Comparison of ENCODE assay signal across 8 mouse cellular contexts in the genomic region with DNA sequence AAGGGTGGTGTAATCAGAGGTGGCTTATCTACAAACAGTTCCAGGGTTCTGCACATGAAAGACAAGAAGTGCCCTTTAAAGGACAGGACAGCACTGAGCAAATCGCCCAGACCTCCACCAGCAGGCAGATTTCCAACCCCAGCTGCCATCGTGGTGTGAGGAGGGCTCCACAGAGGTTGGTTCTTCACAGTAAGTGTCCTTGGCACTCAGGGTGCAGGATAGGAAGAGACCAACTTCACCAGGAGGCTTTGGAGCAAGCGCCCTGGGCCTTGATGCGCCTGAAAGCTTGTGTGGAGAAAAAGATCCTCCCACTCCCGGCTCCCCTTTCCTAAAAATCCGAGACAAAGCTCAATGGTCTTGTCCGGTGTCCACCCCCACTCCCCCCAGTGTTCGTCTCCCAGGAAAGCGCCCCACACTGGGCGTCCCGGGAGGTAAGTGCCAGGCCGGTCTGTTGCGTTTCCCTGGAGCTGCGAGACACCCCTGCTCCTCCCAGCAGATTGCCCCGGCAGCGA. TPM values are rescaled to one million over a fixed set of nuclear protein-coding genes. Genes with fewer than 3 reads are reported as not detected.
DNase-seq lines count a peak whose midpoint lies in the region; ATAC-seq and TF ChIP-seq lines count a peak whose summit lies in the region.

No protein-coding gene starts in this region.

- peak; percentile 23; the same call in 1 of the 2 replicates for ATAC-seq in forebrain, embryonic 15.5 days (replicated peaks)
- ATAC-seq in hindbrain, embryonic 16.5 days: peak; percentile 85
- ATAC-seq in stomach, embryonic 15.5 days (ENCODE audit: insufficient read depth, low FRiP score, low read depth): peak; percentile 69; the same call in 1 of the 2 replicates

- DNase-seq in right cerebral cortex, postnatal 4 days: peak; percentile 15
- DNase-seq in right cerebral cortex, postnatal 14 days: no peak
- peak; percentile 76 for DNase-seq in lung, postnatal 10 days
- DNase-seq in cerebellum, adult 2 months: no peak
- no peak for DNase-seq in gastrocnemius, postnatal 10 days

- peaks cover 9% of the 10 kb centered on the region; the same call in 1 of the 2 replicates for H3K4me1 ChIP-seq in forebrain, embryonic 15.5 days
- H3K4me1 ChIP-seq in hindbrain, embryonic 16.5 days (ENCODE audit: control insufficient read depth, insufficient read depth, low read depth, low read length): peaks cover 2% of the 10 kb centered on the region; the same call in 1 of the 2 replicates
- H3K4me1 ChIP-seq in stomach, embryonic 15.5 days: no peaks in the 10 kb centered on the region
- H3K4me1 ChIP-seq in cerebellum, adult 2 months (ENCODE audit: control insufficient read depth, insufficient read depth, low read length): no peaks in the 10 kb centered on the region

- H3K4me2 ChIP-seq in forebrain, embryonic 15.5 days (replicated peaks): peak overlapping the region; percentile 75
- peak overlapping the region; percentile 96 for H3K4me2 ChIP-seq in hindbrain, embryonic 16.5 days (ENCODE audit: low read length)
- H3K4me2 ChIP-seq in stomach, embryonic 15.5 days: peak overlapping the region; percentile 70

- TF ChIP-seq CTCF in cerebellum, adult 2 months (IDR thresholded peaks at IDR 0.05; ENCODE audit: borderline replicate concordance, insufficient read depth, low read depth, low read length): no peak

- H3K9ac ChIP-seq in forebrain, embryonic 15.5 days (replicated peaks): peak overlapping the region; percentile 36
- H3K9ac ChIP-seq in hindbrain, embryonic 16.5 days (ENCODE audit: low read depth, low read length): peak overlapping the region; percentile 68
- H3K9ac ChIP-seq in stomach, embryonic 15.5 days: peak overlapping the region; percentile 53; the same call in 1 of the 2 replicates

- TF ChIP-seq POLR2A in cerebellum, adult 2 months (IDR thresholded peaks at IDR 0.05; ENCODE audit: borderline replicate concordance, insufficient read depth, low read length): no peak

- H3K27ac ChIP-seq in forebrain, embryonic 15.5 days (replicated peaks): 0 out of 2 replicates have a peak overlapping the region, but pooled peaks have one; percentile 20
- H3K27ac ChIP-seq in hindbrain, embryonic 16.5 days (ENCODE audit: low read depth, low read length): peak overlapping the region; percentile 73
- peak overlapping the region; percentile 96 for H3K27ac ChIP-seq in stomach, embryonic 15.5 days
- no peak overlapping the region for H3K27ac ChIP-seq in cerebellum, adult 2 months (ENCODE audit: insufficient read depth, low read length)

- no peaks in the 10 kb centered on the region for H3K9me3 ChIP-seq in forebrain, embryonic 15.5 days
- H3K9me3 ChIP-seq in hindbrain, embryonic 16.5 days (ENCODE audit: control insufficient read depth, low read length): no peaks in the 10 kb centered on the region
- no peaks in the 10 kb centered on the region for H3K9me3 ChIP-seq in stomach, embryonic 15.5 days

- H3K4me3 ChIP-seq in forebrain, embryonic 15.5 days: peak overlapping the region; percentile 41
- peak overlapping the region; percentile 53 for H3K4me3 ChIP-seq in hindbrain, embryonic 16.5 days (ENCODE audit: low read length)
- H3K4me3 ChIP-seq in stomach, embryonic 15.5 days (replicated peaks): peak overlapping the region; percentile 61
- H3K4me3 ChIP-seq in cerebellum, adult 2 months (replicated peaks; ENCODE audit: insufficient read depth, low read depth, low read length): no peak overlapping the region

- H3K36me3 ChIP-seq in forebrain, embryonic 15.5 days: no peaks in the 10 kb centered on the region
- H3K36me3 ChIP-seq in hindbrain, embryonic 16.5 days (ENCODE audit: control insufficient read depth, insufficient read depth, low read length): no peaks in the 10 kb centered on the region
- H3K36me3 ChIP-seq in stomach, embryonic 15.5 days: no peaks in the 10 kb centered on the region

- no peaks in the 10 kb centered on the region for H3K27me3 ChIP-seq in forebrain, embryonic 15.5 days
- H3K27me3 ChIP-seq in hindbrain, embryonic 16.5 days (replicated peaks; ENCODE audit: control insufficient read depth, insufficient read depth, low read length): no peaks in the 10 kb centered on the region
- no peaks in the 10 kb centered on the region for H3K27me3 ChIP-seq in stomach, embryonic 15.5 days (replicated peaks)
- no peaks in the 10 kb centered on the region for H3K27me3 ChIP-seq in cerebellum, adult 2 months (ENCODE audit: control insufficient read depth, insufficient read depth, low read length)

- WGBS in forebrain, embryonic 15.5 days: under 1% methylated on average over 16 of the region's 16 CpGs
- WGBS in hindbrain, embryonic 16.5 days: 2% methylated on average over 16 of the region's 16 CpGs
- WGBS in stomach, embryonic 15.5 days: under 1% methylated on average over 16 of the region's 16 CpGs
- WGBS in cerebellum, adult 2 months: 3% methylated on average over 16 of the region's 16 CpGs

RNA-seq across cellular contexts. Expression of gene Ednra, which starts 0.7 kb away (rescaled TPM):
- 4.0 and 4.2 TPM in 2 replicates for polyA plus RNA-seq in forebrain, embryonic 15.5 days (2015; fragmentation: Nextera tagmentation; extraction: Ambion mirVana)
- polyA plus RNA-seq in hindbrain, embryonic 16.5 days (2015; fragmentation: Nextera tagmentation; extraction: Ambion mirVana): 5.9 and 8.7 TPM in 2 replicates
- 21.6 and 27.9 TPM in 2 replicates for polyA plus RNA-seq in stomach, embryonic 15.5 days (2015; fragmentation: Nextera tagmentation; extraction: Ambion mirVana)
- polyA plus RNA-seq in cerebellum, adult 2 months (2012; rRNA removed): 3.7 and 4.2 TPM in 2 replicates
- total RNA-seq in gastrocnemius, postnatal 10 days (2021): 10 to 100 TPM in 1 of 2 experiments, 1 to 10 TPM in 1; 9.3 to 12.1 TPM

Comparison
In these comparisons a context has a peak if more than half of its experiments do, and no peak if none do; other contexts are left out.
1. DNase-seq: peak in right cerebral cortex, postnatal 4 days (single experiment) and lung, postnatal 10 days (single experiment); none in right cerebral cortex, postnatal 14 days (single experiment), cerebellum, adult 2 months (0 of 2) and gastrocnemius, postnatal 10 days (single experiment).
2. ATAC-seq: peak in every context shown above with its lines; median percentile 85 in hindbrain, embryonic 16.5 days; 69 in stomach, embryonic 15.5 days; 23 in forebrain, embryonic 15.5 days.
3. Peak in every context shown above with its lines, with median percentiles within 50 percentile points of each other: H3K4me2 ChIP-seq and H3K9ac ChIP-seq.